Mouse (Mus musculus) right cerebral cortex, adult 18-20 months (tissue): ENCODE results near the gene Colec11.

ENCODE experiments used
- DNase-seq: peaks from one replicate; pipeline ENCODE4 v3.0.0; 2022; ENCODE audit warnings: mixed read lengths

The Colec11 gene

DNA sequence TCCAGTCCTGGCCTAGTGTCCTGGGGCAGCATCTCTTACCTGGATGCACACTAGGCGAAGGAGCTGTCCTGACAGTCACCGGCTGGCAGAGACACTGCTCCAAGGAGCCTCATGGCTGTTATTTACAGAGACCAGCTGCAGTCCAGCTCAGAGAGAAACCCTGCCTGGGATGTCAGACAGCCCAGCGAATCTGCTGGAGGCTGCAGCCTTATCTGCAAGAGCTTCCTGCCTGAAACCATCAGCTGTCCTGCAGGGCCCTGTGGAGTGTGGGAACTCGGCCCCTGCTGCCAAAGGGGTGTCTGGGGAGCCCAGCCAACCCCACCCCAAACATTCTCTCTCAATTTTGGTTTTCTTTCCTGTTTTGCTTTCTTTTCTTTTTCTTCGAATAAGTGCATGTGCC is at the start of gene Colec11:
Gene Colec11, minus strand, starts transcription at position 183 of the 400 bp plus-strand sequence.
- no peak for DNase-seq

DNA sequence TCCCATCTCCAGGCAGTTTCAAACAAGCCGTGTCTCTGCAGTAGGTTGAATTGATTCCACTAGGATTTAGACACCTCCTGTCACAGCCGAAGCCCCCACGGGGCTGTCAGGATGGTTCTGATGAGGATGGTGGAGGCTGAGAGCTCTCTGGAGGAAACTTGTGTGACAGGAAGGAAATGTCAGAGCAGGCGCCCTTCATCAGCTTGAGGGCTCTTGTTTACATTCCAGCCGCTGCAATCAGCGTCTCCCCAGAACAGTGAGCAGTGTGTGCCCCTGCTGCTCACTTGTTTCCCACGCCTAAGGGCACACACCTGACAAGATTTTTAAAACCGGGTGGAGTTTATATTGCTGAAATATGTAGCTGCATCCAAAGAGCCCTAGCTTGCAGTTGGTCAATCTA is 44.1 kb upstream of the Colec11 start:
- no peak for DNase-seq

DNA sequence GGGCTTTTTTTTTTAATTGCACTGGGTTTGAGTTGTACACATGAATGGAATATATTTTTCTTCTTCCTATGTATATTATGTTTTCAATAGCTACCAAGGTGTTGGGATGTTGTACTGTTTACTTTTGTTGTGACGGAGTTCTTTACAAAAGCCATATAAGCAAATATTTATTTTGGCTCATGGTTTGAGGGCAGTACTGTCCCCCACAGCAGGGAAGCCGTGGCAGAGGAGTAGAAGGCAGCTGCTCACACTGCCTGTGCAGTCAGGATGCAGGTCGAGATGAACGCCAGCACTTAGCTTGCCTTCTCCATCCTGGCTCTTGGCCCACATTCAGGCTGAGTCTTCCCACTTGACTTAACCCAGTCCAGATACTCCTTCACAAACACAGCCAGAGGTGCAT is 43.6 kb upstream of the Colec11 start:
- no peak for DNase-seq

DNA sequence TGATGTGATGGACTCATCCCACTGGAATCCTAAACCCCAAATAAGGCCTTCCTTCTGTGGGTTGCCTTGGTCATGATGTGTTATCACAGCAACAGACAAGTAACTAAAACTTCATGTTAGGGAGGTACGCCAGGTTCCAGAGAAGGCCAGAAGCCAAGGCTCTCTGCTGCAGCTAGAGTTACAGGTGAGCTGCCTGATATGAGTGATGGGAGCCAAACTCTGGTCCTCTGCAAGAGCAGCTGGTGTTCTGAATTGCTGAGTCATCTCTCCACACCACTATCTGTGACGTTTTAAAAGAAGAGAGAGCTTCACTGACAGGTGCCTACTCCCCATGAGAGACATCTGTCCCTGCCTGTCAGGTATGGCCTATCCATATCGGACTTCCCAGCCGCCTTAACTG is 39.5 kb upstream of the Colec11 start:
- no peak for DNase-seq

DNA sequence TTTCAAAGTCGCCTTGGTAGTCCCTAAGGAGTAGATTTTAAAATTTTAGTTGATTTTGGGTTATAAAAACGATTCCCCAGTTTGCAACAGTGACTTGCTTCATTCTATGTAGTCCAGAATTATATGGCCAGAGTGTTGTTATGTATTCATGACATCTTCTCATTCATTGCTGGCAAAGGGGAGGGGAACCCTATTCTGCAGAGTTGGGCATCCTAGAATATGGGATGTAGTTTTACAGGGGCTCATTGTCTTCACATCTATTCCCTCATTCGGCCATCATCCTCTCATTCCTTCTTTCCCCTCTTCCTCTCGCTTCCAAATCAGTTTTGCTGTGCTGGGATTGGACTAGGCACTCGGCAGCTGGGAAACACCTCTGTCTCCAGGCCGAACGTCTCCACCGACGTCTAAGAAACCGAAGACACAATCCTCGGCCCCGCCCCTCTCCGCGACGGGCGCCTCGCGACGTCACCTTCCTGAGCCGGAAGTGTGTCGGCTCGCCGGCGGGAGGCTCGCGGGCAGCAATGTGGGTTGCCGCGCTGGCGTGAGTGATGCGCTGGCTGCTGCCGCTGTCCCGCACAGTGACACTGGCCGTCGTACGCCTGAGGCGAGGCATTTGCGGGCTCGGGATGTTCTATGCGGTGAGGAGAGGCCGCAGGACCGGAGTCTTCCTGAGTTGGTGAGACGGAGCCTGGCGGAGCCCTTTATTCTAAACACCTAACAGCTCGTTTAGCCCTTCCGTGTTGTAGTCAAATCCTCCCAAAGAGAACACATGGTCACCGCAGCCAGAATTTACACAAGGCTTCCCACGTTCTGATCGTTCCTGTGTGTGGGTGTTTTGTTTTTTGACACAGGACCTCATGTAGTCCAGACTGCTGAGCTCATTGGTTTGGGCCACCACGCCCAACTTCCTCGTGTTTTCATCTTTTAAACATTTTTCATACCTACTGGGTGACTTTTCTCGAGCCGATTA is 26.2 kb upstream of the Colec11 start, which contains the start of gene Rnaseh1:
Gene Rnaseh1, plus strand, starts transcription at position 462 of the 970 bp plus-strand sequence.
- DNase-seq = peak; percentile 94

DNA sequence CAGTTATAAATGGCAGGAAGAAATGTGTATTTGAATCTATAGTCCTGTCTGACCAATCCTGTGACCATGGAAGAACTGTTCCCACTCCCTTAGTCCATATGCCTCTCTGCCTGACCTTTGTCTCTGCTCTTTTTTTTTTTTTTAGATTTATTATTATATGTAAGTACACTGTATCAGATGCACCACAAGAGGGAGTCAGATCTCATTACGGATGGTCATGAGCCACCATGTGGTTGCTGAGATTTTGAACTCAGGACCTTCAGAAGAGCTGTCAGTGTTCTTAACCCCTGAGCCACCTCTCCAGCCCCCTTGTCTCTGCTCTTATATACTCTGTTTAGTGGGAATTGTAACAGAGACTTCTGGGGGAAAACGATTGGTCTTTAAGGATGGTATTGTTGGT is 15.6 kb upstream of the Colec11 start:
- no peak for DNase-seq

DNA sequence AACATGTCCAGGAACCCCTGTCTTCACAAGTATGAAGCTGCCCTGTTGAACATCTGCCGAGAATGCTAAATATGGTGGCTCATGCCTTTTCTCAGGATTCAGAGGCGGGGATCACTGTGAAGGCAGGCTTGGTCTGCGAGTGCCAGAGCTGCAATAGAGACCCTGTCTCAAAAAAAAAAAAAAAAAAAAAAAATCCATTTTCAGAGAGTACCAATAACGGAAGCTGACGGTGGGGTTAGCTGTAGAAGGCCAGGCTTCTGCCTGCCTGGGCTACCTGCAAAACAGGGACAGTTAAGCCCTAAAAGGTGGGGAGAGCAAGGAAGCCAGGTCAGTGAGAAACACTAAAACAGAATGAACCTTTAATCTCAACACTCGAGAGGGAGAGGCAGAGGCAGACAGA is 13.4 kb upstream of the Colec11 start:
- no peak for DNase-seq

DNA sequence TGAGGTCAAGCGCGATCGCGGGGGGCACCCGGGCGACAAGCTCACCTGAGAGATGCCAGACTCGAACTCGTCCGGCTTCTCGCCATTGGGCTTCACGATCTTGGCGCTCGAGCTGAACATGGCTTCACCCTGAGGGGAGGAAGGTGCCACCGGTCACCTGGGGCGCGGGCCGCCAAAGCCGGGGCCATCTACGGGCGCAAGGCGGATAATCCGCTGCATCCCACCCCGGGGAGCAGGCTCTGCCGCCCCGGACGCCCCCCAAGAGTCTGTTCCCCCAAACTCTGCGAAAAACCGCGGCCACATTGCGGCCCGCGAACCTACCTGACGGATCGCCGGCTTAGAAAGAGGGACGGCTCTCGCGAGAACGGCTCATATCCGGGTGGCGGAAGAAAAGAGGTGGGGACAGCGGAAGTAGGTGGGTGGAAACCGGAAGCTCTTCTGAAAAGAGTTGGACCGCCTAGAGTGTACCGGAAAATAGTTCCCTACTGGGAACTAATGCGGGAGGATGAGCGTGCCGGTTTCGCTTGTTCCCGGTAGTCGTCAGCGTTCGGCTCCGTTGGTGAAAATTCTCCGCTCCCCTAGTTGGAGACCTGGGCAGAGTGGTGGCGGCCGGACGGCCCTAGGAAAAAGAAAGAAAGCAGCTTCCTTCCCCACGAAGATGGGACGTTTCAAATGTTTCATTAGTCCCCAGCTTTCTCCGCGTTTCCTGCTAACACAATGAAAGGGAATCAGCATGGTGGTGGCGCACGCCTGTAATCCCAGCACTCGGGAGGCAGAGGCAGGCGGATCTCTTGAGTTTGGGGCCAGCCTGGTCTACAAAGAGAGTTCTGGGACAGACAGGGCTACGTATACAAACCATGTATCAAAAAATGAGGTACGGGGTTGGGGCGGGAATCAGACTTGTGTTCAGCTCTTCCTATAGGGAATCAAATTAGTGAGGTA is 12.6 kb upstream of the Colec11 start, which contains the start of gene Rps7:
Gene Rps7, minus strand, starts transcription at position 419 of the 942 bp plus-strand sequence.
- peak; percentile 93 for DNase-seq

DNA sequence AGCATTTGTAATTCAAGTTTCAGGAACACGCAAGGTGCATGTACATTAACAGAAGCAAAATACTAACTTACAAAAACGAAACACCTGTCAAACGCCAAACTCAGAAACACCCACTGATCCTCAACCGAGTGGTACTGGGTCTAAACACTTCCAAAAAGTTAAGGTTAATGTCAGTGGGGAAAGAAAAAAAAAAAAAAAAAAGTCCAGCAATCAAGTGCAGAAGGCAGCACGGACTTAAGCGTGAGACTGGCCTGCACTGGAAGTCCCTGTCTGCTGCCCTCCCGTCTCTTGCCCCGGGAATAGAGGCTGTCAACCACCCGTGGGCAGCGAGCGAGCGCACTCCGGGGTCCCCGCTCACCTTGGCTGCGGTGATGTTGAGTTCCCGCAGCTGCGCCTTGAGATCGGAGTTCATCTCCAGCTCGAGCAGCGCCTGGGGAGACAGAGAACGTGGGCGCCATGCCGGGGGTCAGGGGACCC is 11.9 kb upstream of the Colec11 start:
- DNase-seq = no peak

DNA sequence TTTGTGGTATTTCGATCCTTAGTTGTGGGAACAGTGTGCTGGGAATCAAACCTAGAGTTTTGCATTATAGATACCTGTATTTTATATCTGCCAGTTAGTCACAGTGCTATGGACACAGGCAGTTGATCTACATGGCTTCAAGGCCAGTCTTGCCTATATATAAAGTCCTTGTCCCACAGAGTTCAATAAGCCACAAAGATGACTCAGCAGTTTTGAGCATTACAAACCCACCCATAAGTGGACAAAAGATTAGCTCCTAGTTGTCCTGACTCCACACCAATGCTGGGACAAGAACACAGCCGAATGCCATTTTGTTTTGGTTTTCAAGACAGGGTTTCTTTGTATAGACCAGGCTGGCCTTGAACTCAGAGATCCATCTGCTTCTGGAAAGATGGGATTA is 5.3 kb upstream of the Colec11 start:
- no peak for DNase-seq

DNA sequence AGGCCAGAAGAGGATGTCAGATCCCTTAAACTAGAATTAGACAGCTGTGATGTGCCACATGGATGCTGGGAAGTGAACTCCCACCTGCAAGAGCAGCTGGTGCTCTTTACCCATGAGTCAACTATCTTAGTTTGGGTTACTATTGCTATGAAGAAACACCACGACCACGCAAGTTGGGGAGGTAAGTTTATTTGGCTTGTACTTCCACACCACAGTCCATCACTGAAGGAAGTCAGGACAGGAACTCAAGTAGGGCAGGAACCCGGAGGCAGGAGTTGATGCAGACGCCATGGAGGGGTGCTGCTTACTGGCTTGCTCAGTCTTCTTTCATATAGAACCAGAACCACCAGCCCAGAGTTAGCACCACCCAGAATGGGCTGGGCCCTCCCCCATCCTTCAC is 3.9 kb upstream of the Colec11 start:
- DNase-seq = no peak

DNA sequence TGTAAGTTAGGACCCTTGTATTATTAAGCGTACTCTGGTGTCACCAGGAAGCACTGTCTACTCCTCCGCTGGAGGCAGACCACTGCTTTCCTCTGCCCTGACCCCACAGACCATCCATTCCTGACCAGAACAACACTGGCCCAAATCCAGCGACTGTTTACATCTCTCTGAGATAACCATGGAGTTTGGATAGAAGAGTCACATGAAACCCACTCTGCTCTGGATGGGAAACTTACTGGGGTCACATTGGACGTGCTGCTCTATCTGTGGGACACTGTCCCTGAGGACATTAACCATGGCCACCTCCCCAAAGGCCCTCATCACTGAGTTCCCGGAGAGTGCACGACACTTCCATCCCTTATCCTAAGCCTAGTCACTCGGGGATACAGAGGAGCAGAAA is 2.2 kb upstream of the Colec11 start:
- DNase-seq = no peak

DNA sequence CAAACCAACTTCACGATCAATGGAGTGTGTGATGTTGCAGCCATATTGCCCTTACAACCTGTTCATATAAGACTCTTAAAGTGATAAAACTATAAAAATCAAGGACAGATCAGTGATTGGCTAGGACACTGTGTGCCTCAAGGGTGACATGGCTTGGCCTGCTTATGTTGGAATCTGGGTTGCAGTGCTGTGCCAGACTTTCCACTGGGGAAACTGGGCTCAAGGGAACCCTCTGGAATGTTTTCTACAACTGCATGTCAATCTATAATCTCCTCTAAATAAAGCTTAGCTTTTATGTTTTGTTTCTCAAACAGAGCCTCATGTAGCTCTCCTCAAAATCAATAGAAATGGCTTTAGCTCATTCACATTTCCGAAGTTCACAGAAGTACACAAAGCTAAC is 1.1 kb upstream of the Colec11 start:
- DNase-seq = no peak

DNA sequence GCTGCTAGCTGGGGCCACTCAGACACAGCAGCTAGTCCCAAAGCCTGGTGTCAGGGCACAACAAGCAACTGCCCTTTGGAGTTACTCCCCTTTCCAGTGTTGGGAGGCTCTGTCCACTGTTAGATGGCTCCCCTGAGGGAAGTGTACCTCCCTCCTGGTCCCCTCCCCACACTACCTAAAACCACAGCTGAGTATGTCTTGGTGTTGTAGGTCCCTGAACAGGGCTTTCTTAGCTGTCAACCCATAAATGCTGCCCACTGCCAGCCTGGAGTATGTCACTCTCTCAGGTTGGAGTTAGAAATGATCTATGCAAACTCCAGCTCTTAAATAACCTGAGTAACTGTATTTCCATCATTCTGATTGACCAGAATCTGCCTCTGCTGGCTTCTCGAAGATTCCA is 536 bp downstream of the Colec11 start:
- no peak for DNase-seq

DNA sequence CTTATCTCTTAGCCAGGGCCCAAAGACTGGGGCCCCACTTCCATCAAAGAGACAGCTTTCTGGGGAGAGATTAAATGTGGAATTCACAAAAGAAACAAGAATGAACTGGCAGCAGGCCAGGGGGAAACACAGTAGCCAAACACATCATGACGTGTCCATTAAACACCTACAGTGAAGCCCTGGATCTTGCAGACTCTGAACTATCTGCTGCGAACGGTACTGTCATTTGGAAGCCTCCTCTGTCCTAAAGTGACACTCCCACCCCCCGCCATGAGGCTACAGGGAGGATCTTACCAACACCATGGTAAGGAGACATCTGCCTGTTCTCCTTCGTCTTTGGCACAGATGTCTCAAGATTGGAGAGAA is 1.0 kb downstream of the Colec11 start:
- DNase-seq = peak; percentile 44

DNA sequence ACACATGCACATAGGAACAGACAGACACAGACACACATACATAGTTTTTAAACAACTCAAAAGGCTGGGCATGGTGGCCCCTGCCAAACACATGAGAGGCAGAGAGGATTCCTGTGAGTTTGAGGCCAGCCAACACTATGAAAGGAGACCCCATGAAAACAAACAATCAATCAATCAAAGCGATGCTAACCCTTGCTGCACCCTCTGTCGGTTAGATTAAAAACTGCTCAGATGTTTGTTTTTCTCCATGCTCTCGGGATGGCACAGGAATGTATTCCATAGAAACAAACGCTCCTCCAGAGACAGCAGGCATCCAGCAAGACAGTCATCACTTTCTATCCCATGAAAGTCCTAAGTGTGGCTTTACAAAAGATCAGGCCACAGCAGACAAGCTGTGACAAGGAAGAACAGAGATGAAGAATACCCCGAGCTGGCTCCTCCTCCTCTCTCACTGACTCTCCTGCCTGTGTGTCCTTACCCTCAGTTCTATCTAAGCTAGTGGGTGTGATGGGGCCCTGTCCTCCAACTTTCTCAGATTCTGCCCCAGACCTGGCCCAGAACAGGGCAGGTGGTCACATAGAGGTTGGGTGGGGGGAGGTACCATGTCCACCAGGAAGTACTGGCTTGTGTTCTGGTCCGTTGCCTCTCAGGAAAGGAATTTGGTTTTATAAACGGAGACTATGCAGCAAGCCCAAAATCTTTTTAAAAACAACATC is 1.6 kb downstream of the Colec11 start:
- no peak for DNase-seq

DNA sequence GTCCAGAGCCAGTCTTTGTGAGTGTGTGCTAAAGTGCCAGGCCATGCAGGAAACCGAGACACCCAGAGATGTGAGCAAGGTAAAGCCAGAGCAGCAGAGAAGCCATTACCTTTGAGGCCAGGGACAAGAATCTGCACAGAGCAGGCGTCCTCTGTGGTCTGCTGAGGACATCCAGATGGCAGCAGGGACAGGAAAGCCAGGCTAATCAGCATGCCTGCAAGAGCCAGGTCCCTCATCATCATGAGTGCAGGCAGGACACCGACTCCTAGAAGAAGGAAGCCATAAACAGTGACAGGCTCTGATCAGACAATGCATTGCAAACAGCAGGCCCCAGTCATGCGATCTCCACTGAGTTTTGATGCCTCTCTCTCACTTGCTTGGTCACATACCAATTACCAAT is 5.9 kb downstream of the Colec11 start:
- DNase-seq = no peak

DNA sequence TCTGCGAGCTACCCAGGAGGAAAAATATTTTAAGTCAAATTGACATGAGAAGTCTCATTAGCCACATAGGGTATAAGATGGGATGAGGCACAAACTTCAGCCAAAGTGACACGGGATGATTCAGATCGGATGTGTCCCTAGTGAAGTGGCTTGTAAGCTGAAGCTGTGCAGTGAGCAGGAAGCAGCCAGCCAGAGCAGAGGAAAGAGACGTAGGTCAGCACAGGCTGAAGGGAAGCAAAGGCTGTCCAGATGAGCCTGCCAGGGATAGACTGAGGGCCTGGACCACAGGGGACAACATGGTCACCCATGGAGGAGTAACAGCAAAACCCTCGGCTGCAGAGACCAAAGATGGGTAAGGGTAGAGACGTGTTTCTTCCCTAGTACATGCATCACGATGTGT is 8.8 kb downstream of the Colec11 start:
- DNase-seq = no peak

DNA sequence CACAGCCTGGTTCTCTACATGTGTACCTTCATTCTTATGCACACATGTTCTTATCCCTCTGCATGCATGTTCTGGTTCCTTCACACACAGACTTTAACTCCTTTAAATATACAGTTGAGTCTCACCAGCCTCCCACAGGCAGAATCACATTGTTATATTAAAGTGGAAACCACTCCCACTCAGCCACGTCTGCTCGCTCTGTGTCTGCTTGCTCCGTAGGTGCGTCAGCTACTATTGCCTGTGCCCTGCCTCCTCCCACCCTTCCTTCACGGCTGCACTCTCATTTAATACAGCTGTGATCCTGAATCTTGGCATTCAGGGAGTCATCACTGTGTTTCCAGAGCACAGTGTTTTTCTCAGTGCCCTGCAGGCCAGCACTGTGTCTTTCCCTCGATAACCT is 10.8 kb downstream of the Colec11 start:
- peak; percentile 79 for DNase-seq

DNA sequence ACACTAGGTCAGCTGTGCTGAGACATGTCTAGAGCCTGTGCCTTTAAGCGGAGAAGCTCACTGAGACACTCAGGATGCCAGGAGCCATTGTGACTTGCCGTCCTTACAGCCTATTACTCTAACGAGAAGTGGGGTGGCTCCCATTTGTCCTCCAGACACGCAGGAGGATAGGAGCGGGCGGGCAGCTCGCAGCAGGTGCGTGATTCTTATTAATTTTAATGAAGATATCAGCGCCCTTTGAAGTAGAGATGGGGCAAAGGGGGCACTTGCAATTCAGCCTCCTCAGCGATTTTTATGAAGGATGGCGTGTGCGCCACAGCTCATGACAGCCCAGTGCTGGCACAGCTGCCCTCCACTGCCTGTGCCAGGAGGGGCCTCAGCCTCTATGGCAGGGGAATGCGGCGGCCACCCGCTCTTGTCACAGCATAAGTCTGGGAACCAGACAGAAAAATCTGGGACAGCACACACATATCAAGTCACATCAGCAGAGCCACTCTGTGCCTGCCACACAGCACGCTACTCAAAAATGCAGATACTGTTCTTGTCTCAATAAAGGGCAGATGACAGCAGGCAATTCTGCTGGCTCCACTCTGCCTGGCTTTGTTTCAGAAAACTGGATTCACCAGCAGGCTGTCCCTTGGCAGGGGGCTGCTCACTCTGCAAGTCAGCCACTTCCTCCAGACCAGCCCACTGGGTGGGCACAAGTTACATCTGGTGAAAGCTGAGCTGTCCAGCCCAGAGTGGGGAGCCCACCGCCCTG is 15.5 kb downstream of the Colec11 start:
- DNase-seq = peak; percentile 44

DNA sequence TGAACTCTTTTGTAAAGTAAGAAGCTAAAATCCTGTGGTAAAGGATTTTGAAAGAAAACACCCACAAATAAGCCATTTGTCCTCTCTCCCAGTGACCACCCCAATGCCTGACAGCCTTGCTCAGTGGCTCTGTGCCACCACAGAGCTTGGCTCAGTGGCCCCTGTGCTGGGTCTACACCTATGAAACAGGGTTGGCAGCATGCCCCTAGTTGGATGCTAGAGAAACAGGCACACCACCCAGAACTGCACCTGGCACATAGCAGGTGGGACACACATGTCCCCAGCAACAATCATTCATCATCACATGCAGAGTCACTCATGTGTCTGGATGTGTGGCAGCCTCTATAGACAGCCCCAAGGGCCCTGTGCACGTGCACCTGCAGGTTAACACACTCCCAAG is 19.7 kb downstream of the Colec11 start:
- DNase-seq = no peak

DNA sequence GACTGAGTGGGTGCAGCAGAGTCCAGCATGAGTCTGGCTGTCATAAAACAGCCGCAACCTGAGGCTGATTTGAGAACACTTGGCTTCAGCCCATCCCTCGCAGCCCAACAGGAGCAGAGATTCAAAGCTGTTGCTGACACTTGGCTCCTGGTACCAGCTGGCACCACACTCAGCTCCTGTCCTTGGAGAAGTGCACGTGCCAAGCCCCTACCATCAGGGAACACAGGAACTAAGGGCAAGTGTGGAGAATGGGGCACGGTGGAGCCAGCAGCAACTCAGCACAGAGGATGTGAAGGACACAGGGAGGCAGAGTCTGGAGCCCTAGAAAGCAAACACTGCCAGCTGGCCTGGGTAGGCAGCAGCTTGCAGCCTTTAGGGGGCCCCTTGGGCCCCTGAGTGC is 20.9 kb downstream of the Colec11 start:
- no peak for DNase-seq
